Mouse (Mus musculus): ENCODE results near the gene 9430038I01Rik. TPM values are rescaled to one million over a fixed set of nuclear protein-coding genes. Genes with fewer than 3 reads are reported as not detected.

Gene 9430038I01Rik
- polyA plus RNA-seq (2014; fragmentation: Illumina TruSeq; extraction: RNeasy Lipid Tissue Mini Kit (QIAGEN cat#74804); ENCODE audit: insufficient read depth, low read depth, low replicate concordance) = 9.3 TPM

DNA sequence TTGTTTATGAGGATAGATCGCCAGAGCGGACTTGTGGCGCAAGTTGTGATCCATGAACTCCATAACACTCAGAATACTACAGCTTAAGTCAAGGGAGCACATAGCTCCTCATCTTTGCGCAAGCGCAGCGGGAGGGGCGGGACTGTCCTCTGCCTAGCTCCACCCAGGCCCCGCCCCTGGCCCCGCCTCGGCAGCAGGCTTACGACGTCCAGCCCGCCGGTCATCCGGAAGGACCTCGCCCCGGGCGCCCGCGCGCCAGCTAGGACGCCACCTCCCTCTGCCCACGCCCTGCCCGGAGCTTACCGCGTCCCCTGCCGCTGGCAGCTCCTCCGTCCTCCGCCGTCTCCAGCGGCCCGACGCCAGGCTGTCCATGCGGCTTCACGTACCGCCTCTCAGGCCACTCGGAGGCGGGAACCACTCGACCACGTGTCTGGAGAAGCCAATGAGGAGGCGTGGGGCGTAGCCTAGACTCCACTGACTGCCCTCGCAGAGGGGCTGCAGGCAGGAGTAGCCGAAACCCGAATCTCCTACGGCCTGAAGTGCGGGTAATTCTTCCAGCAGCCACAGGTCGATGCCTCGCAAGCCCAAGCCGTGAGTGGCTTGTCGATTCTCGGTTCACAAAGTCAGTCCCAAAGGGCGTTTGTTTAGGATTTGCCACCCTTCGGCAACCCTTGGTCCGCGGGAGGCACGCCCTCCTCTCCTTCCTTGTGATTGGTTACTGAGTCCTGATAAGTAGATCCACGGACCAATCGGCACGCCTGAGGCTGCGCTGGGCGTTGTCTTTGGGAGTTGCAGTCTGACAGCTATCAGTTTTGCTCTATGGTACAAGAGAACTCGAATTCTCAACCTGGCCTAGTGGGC, at the start of gene 9430038I01Rik:
TSS of gene 9430038I01Rik (minus strand) at position 426 of the 861 bp plus-strand sequence.

DNA sequence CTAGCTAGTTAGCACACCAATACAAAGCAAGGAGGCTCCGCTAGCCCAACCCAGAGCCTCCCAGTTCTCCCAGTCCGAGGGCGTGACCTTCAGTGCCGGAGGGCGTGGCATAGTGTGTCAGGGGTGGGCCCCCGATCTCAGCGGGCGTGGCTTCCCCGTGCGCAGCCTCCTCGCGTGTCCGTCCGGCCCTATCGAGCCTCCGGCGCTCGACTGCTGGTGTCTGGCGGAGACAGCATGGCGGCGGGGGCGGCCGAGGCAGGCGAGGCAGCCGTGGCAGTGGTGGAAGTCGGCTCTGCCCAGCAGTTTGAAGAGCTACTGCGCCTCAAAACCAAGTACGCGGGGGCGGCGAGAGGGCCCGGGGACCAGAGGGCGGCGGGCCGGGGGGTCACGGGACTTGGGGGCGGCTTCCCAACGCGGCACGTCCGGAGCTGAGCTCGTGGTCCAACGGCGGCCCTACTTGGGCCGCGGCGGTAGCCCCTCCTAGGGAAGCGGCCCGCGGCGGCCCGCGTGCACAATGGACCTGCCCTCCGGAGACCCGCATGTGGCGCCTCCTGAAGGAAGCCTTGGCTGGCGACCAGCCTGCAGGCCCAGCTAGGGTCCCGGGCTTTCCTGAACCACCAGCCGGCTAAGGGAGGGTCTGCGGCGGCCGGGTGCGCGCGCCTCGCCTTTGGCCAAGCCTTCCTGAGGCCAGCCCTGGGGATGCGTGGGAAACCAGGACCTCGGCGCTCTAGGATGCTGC, 27.0 kb upstream of the 9430038I01Rik start, which contains the start of gene Glrx3:
TSS of gene Glrx3 (plus strand) at position 175 of the 739 bp plus-strand sequence.

Other genes starting within 250 kb of the 9430038I01Rik start
- 0.11 TPM for gene Ebf3, start 96.3 kb downstream of the 9430038I01Rik start, polyA plus RNA-seq (2014; fragmentation: Illumina TruSeq; extraction: RNeasy Lipid Tissue Mini Kit (QIAGEN cat#74804); ENCODE audit: insufficient read depth, low read depth, low replicate concordance)
- 65.2 TPM for gene Glrx3, start 26.9 kb upstream of the 9430038I01Rik start, polyA plus RNA-seq (2014; fragmentation: Illumina TruSeq; extraction: RNeasy Lipid Tissue Mini Kit (QIAGEN cat#74804); ENCODE audit: insufficient read depth, low read depth, low replicate concordance)